Mouse (Mus musculus): ENCODE measurements at regions not wholly inside any gene's neighbourhood (a gene's known extent, or its start where the extent isn't known, plus 50 kb on each side); places are given as distances from the start of the nearest gene placed in this dataset.
A peak's percentile ranks its signal among the peaks of the same experiment; 100 is the strongest.

GRCm38 (mm10) chr1:61050346-61050745 lies 72.6 kb downstream of the Icos start:
- no peak for DNase-seq (ENCODE audit: inconsistent age in 2 of 2, low spot score in 1 of 2)

- no peak for DNase-seq (ENCODE audit: inconsistent age in 2 of 2, low spot score in 1 of 2)
Measured at GRCm38 (mm10) chr1:61053676-61054075, 75.9 kb downstream of the Icos start.

GRCm38 (mm10) chr1:61054391-61054790 lies 76.7 kb downstream of the Icos start:
- no peak for DNase-seq (ENCODE audit: inconsistent age in 2 of 2, low spot score in 1 of 2)

- DNase-seq (ENCODE audit: inconsistent age in 2 of 2, low spot score in 1 of 2): peak; percentile 39 to 83
Measured at GRCm38 (mm10) chr1:61055176-61055575, 77.4 kb downstream of the Icos start.

- DNase-seq (ENCODE audit: inconsistent age in 2 of 2, low spot score in 1 of 2): no peak
Measured at GRCm38 (mm10) chr1:61059910-61060536, 82.3 kb downstream of the Icos start.

GRCm38 (mm10) chr1:61061892-61062460 lies 84.2 kb downstream of the Icos start:
- no peak for DNase-seq (ENCODE audit: inconsistent age in 2 of 2, low spot score in 1 of 2)

- no peak for DNase-seq (ENCODE audit: inconsistent age in 2 of 2, low spot score in 1 of 2)
Measured at GRCm38 (mm10) chr1:61068112-61068511, 90.4 kb downstream of the Icos start.

GRCm38 (mm10) chr1:61074127-61074526 lies 96.4 kb downstream of the Icos start:
- no peak for DNase-seq (ENCODE audit: inconsistent age in 2 of 2, low spot score in 1 of 2)

GRCm38 (mm10) chr1:61075335-61075734 lies 97.6 kb downstream of the Icos start:
- no peak for DNase-seq (ENCODE audit: inconsistent age in 2 of 2, low spot score in 1 of 2)

GRCm38 (mm10) chr1:61084732-61085131 lies 107.0 kb downstream of the Icos start:
- DNase-seq (ENCODE audit: inconsistent age in 2 of 2, low spot score in 1 of 2): no peak

- DNase-seq (ENCODE audit: inconsistent age in 2 of 2, low spot score in 1 of 2): peak; percentile 30 to 77
Measured at GRCm38 (mm10) chr1:61086811-61087210, 109.1 kb downstream of the Icos start.

GRCm38 (mm10) chr1:61090801-61091200 lies 113.1 kb downstream of the Icos start:
- no peak for DNase-seq (ENCODE audit: inconsistent age in 2 of 2, low spot score in 1 of 2)

GRCm38 (mm10) chr1:61095481-61096165 lies 117.9 kb downstream of the Icos start:
- DNase-seq (ENCODE audit: inconsistent age in 2 of 2, low spot score in 1 of 2): no peak

GRCm38 (mm10) chr1:61099341-61099740 lies 121.6 kb downstream of the Icos start:
- DNase-seq (ENCODE audit: inconsistent age in 2 of 2, low spot score in 1 of 2): no peak

- peak in 1 of 2 experiments; percentile 60 for DNase-seq (ENCODE audit: inconsistent age in 2 of 2, low spot score in 1 of 2)
Measured at GRCm38 (mm10) chr1:61101679-61102078, 124.0 kb downstream of the Icos start.

- no peak for DNase-seq (ENCODE audit: inconsistent age in 2 of 2, low spot score in 1 of 2)
Measured at GRCm38 (mm10) chr1:61102346-61102745, 124.6 kb downstream of the Icos start.

- no peak for DNase-seq (ENCODE audit: inconsistent age in 2 of 2, low spot score in 1 of 2)
Measured at GRCm38 (mm10) chr1:61103581-61103980, 125.9 kb downstream of the Icos start.

- DNase-seq (ENCODE audit: inconsistent age in 2 of 2, low spot score in 1 of 2): no peak
Measured at GRCm38 (mm10) chr1:61111731-61112309, 134.1 kb downstream of the Icos start.

- DNase-seq (ENCODE audit: inconsistent age in 2 of 2, low spot score in 1 of 2): no peak
Measured at GRCm38 (mm10) chr1:61117535-61117934, 139.8 kb downstream of the Icos start.

- DNase-seq (ENCODE audit: inconsistent age in 2 of 2, low spot score in 1 of 2): no peak
Measured at GRCm38 (mm10) chr1:61118071-61118470, 140.3 kb downstream of the Icos start.

GRCm38 (mm10) chr1:61121480-61121879 lies 143.8 kb downstream of the Icos start:
- no peak for DNase-seq (ENCODE audit: inconsistent age in 2 of 2, low spot score in 1 of 2)

GRCm38 (mm10) chr1:61125127-61125526 lies 147.4 kb downstream of the Icos start:
- no peak for DNase-seq (ENCODE audit: inconsistent age in 2 of 2, low spot score in 1 of 2)

Measured in adrenal gland, adult (tissue).